Mouse (Mus musculus) stomach, postnatal 0 days (tissue): ENCODE data around the gene Scp2.

ENCODE experiments used
- CTCF ChIP-seq: IDR thresholded peaks from 2 replicates; pipeline ENCODE4 v1.5.1; 2016; ENCODE audit warnings: antibody characterized with exemption, low read depth, mild to moderate bottlenecking, moderate library complexity
- EP300 ChIP-seq: optimal IDR thresholded peaks from 2 replicates; pipeline ENCODE3; 2016; ENCODE audit warnings: antibody characterized with exemption

DNA sequence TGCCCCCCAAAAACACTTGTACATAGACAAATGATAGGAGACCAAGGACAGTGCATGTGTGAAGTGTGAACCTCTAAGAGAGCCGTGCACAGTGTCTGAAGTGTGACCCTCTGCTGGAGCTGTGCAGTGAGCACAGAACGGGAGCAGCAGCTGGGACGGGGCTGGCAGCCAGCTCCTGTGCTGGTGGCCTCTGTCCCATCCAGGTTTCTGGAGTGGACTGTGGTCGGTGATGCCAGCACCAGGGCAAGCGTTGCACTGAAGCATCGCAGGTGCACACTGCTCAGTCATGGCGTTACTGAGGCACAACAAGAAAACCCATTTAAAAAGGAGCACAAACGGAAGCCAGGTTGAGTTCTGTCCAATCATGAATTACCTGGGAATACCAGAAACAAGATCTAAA lies 98.7 kb downstream of the Scp2 start:
- TF ChIP-seq CTCF (no peak), EP300 (no peak)
